Mouse (Mus musculus): ENCODE data around the gene Gm20741. TPM values are rescaled to one million over a fixed set of nuclear protein-coding genes. Genes with fewer than 3 reads are reported as not detected.

Gm20741 gene
- 0.21 TPM in 1 of 2 replicates, not detected in the other for polyA plus RNA-seq (2015; fragmentation: Nextera tagmentation; extraction: Ambion mirVana)

GRCm38 (mm10) chr16:88811827-88812226 is at the start of gene Gm20741:
Gene Gm20741 (minus strand): TSS chr16:88812220.
- WGBS (ENCODE audit: insufficient replicate concordance) = 52% methylated on average over 2 of the region's 2 CpGs
- Histone ChIP-seq H3K36me3 (replicated peaks) (no peaks in the 10 kb centered on the region), H3K4me2 (no peak within 1 kb of the TSS), H3K27me3 (no peaks in the 10 kb centered on the region), H3K9ac (no peak within 1 kb of the TSS), H3K9me3 (replicated peaks) (no peaks in the 10 kb centered on the region), H3K4me1 (replicated peaks) (no peaks in the 10 kb centered on the region), H3K27ac (replicated peaks) (no peak within 1 kb of the TSS), H3K4me3 (replicated peaks) (no peak within 1 kb of the TSS)
- ATAC-seq (ENCODE audit: insufficient read depth) = no peak

- no peaks in the 10 kb centered on the region for H3K36me3 ChIP-seq (replicated peaks)
- H3K27me3 ChIP-seq = no peaks in the 10 kb centered on the region
- no peak overlapping the region for H3K9ac ChIP-seq
- no peak overlapping the region for H3K4me2 ChIP-seq
- ATAC-seq (ENCODE audit: insufficient read depth) = no peak
- no peak overlapping the region for H3K4me3 ChIP-seq (replicated peaks)
- H3K4me1 ChIP-seq (replicated peaks) = no peaks in the 10 kb centered on the region
- WGBS (ENCODE audit: insufficient replicate concordance) = 9% methylated on average over 5 of the region's 5 CpGs
- 0 out of 2 replicates have a peak, but pooled peaks cover 2% of the 10 kb centered on the region for H3K9me3 ChIP-seq (replicated peaks)
- H3K27ac ChIP-seq (replicated peaks) = no peak overlapping the region
Measured at GRCm38 (mm10) chr16:88851450-88851849, 39.4 kb upstream of the Gm20741 start.

GRCm38 (mm10) chr16:88848558-88848957 is 36.5 kb upstream of the Gm20741 start:
- Histone ChIP-seq H3K36me3 (replicated peaks) (no peaks in the 10 kb centered on the region), H3K9ac (no peak overlapping the region), H3K4me2 (no peak overlapping the region), H3K9me3 (replicated peaks) (no peaks in the 10 kb centered on the region), H3K4me1 (replicated peaks) (no peaks in the 10 kb centered on the region), H3K4me3 (replicated peaks) (no peak overlapping the region), H3K27ac (replicated peaks) (no peak overlapping the region), H3K27me3 (no peaks in the 10 kb centered on the region)
- WGBS (ENCODE audit: insufficient replicate concordance) = 51% methylated on average over 4 of the region's 4 CpGs
- no peak for ATAC-seq (ENCODE audit: insufficient read depth)

GRCm38 (mm10) chr16:88847363-88847762 is 35.3 kb upstream of the Gm20741 start:
- no peak overlapping the region for H3K4me2 ChIP-seq
- no peaks in the 10 kb centered on the region for H3K36me3 ChIP-seq (replicated peaks)
- no peak overlapping the region for H3K27ac ChIP-seq (replicated peaks)
- WGBS (ENCODE audit: insufficient replicate concordance) = 69% methylated on average over 1 of the region's 1 CpGs
- H3K27me3 ChIP-seq = no peaks in the 10 kb centered on the region
- no peaks in the 10 kb centered on the region for H3K4me1 ChIP-seq (replicated peaks)
- no peak overlapping the region for H3K4me3 ChIP-seq (replicated peaks)
- no peak overlapping the region for H3K9ac ChIP-seq
- no peaks in the 10 kb centered on the region for H3K9me3 ChIP-seq (replicated peaks)
- no peak for ATAC-seq (ENCODE audit: insufficient read depth)

GRCm38 (mm10) chr16:88826978-88827377 is 15.0 kb upstream of the Gm20741 start:
- Histone ChIP-seq H3K9me3 (replicated peaks) (no peaks in the 10 kb centered on the region), H3K4me2 (no peak overlapping the region), H3K4me1 (replicated peaks) (no peaks in the 10 kb centered on the region), H3K9ac (no peak overlapping the region), H3K36me3 (replicated peaks) (no peaks in the 10 kb centered on the region), H3K27ac (replicated peaks) (no peak overlapping the region), H3K4me3 (replicated peaks) (no peak overlapping the region), H3K27me3 (no peaks in the 10 kb centered on the region)
- ATAC-seq (ENCODE audit: insufficient read depth) = no peak
- WGBS (ENCODE audit: insufficient replicate concordance) = 57% methylated on average over 3 of the region's 3 CpGs

GRCm38 (mm10) chr16:88826095-88826652 is 14.2 kb upstream of the Gm20741 start, which contains the start of gene Krtap14:
Gene Krtap14 (minus strand): TSS chr16:88826145.
- Histone ChIP-seq H3K9ac (no peak within 1 kb of the TSS), H3K9me3 (replicated peaks) (no peaks in the 10 kb centered on the region), H3K4me1 (replicated peaks) (no peaks in the 10 kb centered on the region), H3K36me3 (replicated peaks) (no peaks in the 10 kb centered on the region), H3K27ac (replicated peaks) (no peak within 1 kb of the TSS), H3K4me2 (no peak within 1 kb of the TSS), H3K27me3 (no peaks in the 10 kb centered on the region), H3K4me3 (replicated peaks) (no peak within 1 kb of the TSS)
- 70% methylated on average over 9 of the region's 9 CpGs for WGBS (ENCODE audit: insufficient replicate concordance)
- no peak for ATAC-seq (ENCODE audit: insufficient read depth)

- no peaks in the 10 kb centered on the region for H3K4me1 ChIP-seq (replicated peaks)
- no peak overlapping the region for H3K4me3 ChIP-seq (replicated peaks)
- no peaks in the 10 kb centered on the region for H3K27me3 ChIP-seq
- H3K27ac ChIP-seq (replicated peaks) = no peak overlapping the region
- no peaks in the 10 kb centered on the region for H3K36me3 ChIP-seq (replicated peaks)
- no peak for ATAC-seq (ENCODE audit: insufficient read depth)
- H3K9ac ChIP-seq = no peak overlapping the region
- WGBS (ENCODE audit: insufficient replicate concordance) = 66% methylated on average over 3 of the region's 3 CpGs
- no peak overlapping the region for H3K4me2 ChIP-seq
- H3K9me3 ChIP-seq (replicated peaks) = no peaks in the 10 kb centered on the region
Measured at GRCm38 (mm10) chr16:88823736-88824135, 11.7 kb upstream of the Gm20741 start.

- H3K9me3 ChIP-seq (replicated peaks) = no peaks in the 10 kb centered on the region
- no peak for ATAC-seq (ENCODE audit: insufficient read depth)
- H3K4me3 ChIP-seq (replicated peaks) = no peak within 1 kb of the TSS
- H3K36me3 ChIP-seq (replicated peaks) = no peaks in the 10 kb centered on the region
- H3K27me3 ChIP-seq = no peaks in the 10 kb centered on the region
- no peaks in the 10 kb centered on the region for H3K4me1 ChIP-seq (replicated peaks)
- no peak within 1 kb of the TSS for H3K27ac ChIP-seq (replicated peaks)
- H3K9ac ChIP-seq = no peak within 1 kb of the TSS
- H3K4me2 ChIP-seq = no peak within 1 kb of the TSS
- WGBS (ENCODE audit: insufficient replicate concordance) = 61% methylated on average over 3 of the region's 3 CpGs
Measured at GRCm38 (mm10) chr16:88820066-88820465, 8.0 kb upstream of the Gm20741 start, which contains the start of gene Krtap15. Gene Krtap15 (plus strand): TSS chr16:88820215.

- H3K9ac ChIP-seq = no peak overlapping the region
- ATAC-seq (ENCODE audit: insufficient read depth) = no peak
- H3K4me3 ChIP-seq (replicated peaks) = no peak overlapping the region
- H3K4me1 ChIP-seq (replicated peaks) = no peaks in the 10 kb centered on the region
- H3K27me3 ChIP-seq = no peaks in the 10 kb centered on the region
- H3K36me3 ChIP-seq (replicated peaks) = no peaks in the 10 kb centered on the region
- H3K9me3 ChIP-seq (replicated peaks) = no peaks in the 10 kb centered on the region
- 55% methylated on average over 2 of the region's 2 CpGs for WGBS (ENCODE audit: insufficient replicate concordance)
- H3K27ac ChIP-seq (replicated peaks) = no peak overlapping the region
- no peak overlapping the region for H3K4me2 ChIP-seq
Measured at GRCm38 (mm10) chr16:88786786-88787185, 25.2 kb downstream of the Gm20741 start.

GRCm38 (mm10) chr16:88777596-88777995 is 34.4 kb downstream of the Gm20741 start, which contains the start of gene Gm5965:
Gene Gm5965 (plus strand): TSS chr16:88777896.
- no peaks in the 10 kb centered on the region for H3K9me3 ChIP-seq (replicated peaks)
- no peak within 1 kb of the TSS for H3K9ac ChIP-seq
- H3K36me3 ChIP-seq (replicated peaks) = no peaks in the 10 kb centered on the region
- no peak for ATAC-seq (ENCODE audit: insufficient read depth)
- no peaks in the 10 kb centered on the region for H3K4me1 ChIP-seq (replicated peaks)
- H3K4me2 ChIP-seq = no peak within 1 kb of the TSS
- H3K27ac ChIP-seq (replicated peaks) = no peak within 1 kb of the TSS
- H3K27me3 ChIP-seq = no peaks in the 10 kb centered on the region
- 62% methylated on average over 6 of the region's 6 CpGs for WGBS (ENCODE audit: insufficient replicate concordance)
- H3K4me3 ChIP-seq (replicated peaks) = no peak within 1 kb of the TSS

GRCm38 (mm10) chr16:88774106-88774505 is 37.9 kb downstream of the Gm20741 start, which contains the start of gene 2310057N15Rik:
Gene 2310057N15Rik (minus strand): TSS chr16:88774206.
- WGBS (ENCODE audit: insufficient replicate concordance) = 47% methylated on average over 2 of the region's 2 CpGs

More at GRCm38 (mm10) chr16:88774106-88774505, 37.9 kb downstream of the Gm20741 start, which contains the start of gene 2310057N15Rik:
- no peak within 1 kb of the TSS for H3K4me3 ChIP-seq (replicated peaks)
- no peaks in the 10 kb centered on the region for H3K4me1 ChIP-seq (replicated peaks)
- H3K4me2 ChIP-seq = no peak within 1 kb of the TSS
- H3K9me3 ChIP-seq (replicated peaks) = no peaks in the 10 kb centered on the region
- no peaks in the 10 kb centered on the region for H3K36me3 ChIP-seq (replicated peaks)
- no peak within 1 kb of the TSS for H3K27ac ChIP-seq (replicated peaks)
- no peaks in the 10 kb centered on the region for H3K27me3 ChIP-seq
- ATAC-seq (ENCODE audit: insufficient read depth) = no peak
- H3K9ac ChIP-seq = no peak within 1 kb of the TSS

All from liver, embryonic 15.5 days (tissue).